Mouse (Mus musculus) heart, embryonic 14.5 days (tissue): ENCODE data around the gene 6030408B16Rik. TPM values are rescaled to one million over a fixed set of nuclear protein-coding genes. Genes with fewer than 3 reads are reported as not detected.
A peak's percentile ranks its signal among the peaks of the same experiment; 100 is the strongest.

Experiments used
- ATAC-seq: fragments of 200-750 bp; cut with Nextera tagmentation; 2 replicates; pipeline ENCODE4 v1.8.0; 2017; ENCODE audit warnings: low read depth, moderate TSS enrichment; ENCODE audit not compliant: insufficient number of reproducible peaks, insufficient read depth, low FRiP score
- H3K27ac ChIP-seq, 2 experiments: fragments of 200-500 bp in 1 of 2; fragments of 300-500 bp in 1 of 2; sonication (generic) in 1 of 2; replicated peaks in 1 of 2; 2 replicates each; pipeline ENCODE4 v1.5.1; 2012 to 2014; ENCODE audit warnings: low read depth in 2 of 2, low read length in 2 of 2, control low read depth in 1 of 2, mild to moderate bottlenecking in 1 of 2, mixed read lengths in 1 of 2; ENCODE audit not compliant: control insufficient read depth in 1 of 2, insufficient read depth in 1 of 2
- H3K27me3 ChIP-seq: fragments of 300-500 bp; sonication (generic); 2 replicates; pipeline ENCODE4 v1.6.1; 2014; ENCODE audit warnings: mild to moderate bottlenecking, low read length, control low read depth; ENCODE audit not compliant: control insufficient read depth, insufficient read depth
- H3K36me3 ChIP-seq: fragments of 300-500 bp; sonication (generic); 2 replicates; pipeline ENCODE4 v1.6.1; 2014; ENCODE audit warnings: mild to moderate bottlenecking, control low read depth, low read length, mixed read lengths; ENCODE audit not compliant: control insufficient read depth, insufficient read depth
- H3K4me1 ChIP-seq, 2 experiments: fragments of 200-500 bp in 1 of 2; fragments of 300-500 bp in 1 of 2; sonication (generic) in 1 of 2; 2 replicates each; pipeline ENCODE4 v1.6.1; 2012 to 2014; ENCODE audit warnings: low read length in 2 of 2, control low read depth in 1 of 2, mixed read lengths in 1 of 2; ENCODE audit not compliant: control insufficient read depth in 2 of 2, insufficient read depth in 2 of 2
- H3K4me2 ChIP-seq: fragments of 300-500 bp; sonication (generic); 2 replicates; pipeline ENCODE4 v1.6.1; 2014; ENCODE audit warnings: mild to moderate bottlenecking, low read length
- H3K4me3 ChIP-seq, 2 experiments: fragments of 200-500 bp in 1 of 2; fragments of 300-500 bp in 1 of 2; sonication (generic) in 1 of 2; 2 replicates each; pipeline ENCODE4 v1.5.1; 2012 to 2014; ENCODE audit warnings: low read length in 2 of 2, mild to moderate bottlenecking in 2 of 2, control low read depth in 1 of 2, low read depth in 1 of 2, moderate library complexity in 1 of 2; ENCODE audit not compliant: control insufficient read depth in 1 of 2, insufficient read depth in 1 of 2
- H3K9ac ChIP-seq: fragments of 300-500 bp; sonication (generic); 2 replicates; pipeline ENCODE4 v1.6.1; 2014; ENCODE audit warnings: mild to moderate bottlenecking, low read length
- H3K9me3 ChIP-seq: fragments of 300-500 bp; sonication (generic); 2 replicates; pipeline ENCODE4 v1.6.1; 2016; ENCODE audit warnings: low read length, control low read depth; ENCODE audit not compliant: control insufficient read depth
- WGBS: fragments of 180-500 bp; shearing (Covaris S2); extraction: QIAGEN DNeasy Blood & Tissue Kit; methylation state at CpG from one replicate; pipeline ENCODE4 v1.1.7; 2014; 5-methylcytosine and 5-hydroxymethylcytosine counted together
- polyA plus RNA-seq: library from polyadenylated mRNA; unstranded; fragments of >200 nt; fragmentation: Nextera tagmentation; extraction: Ambion mirVana; gene quantifications from 2 replicates; pipeline ENCODE4 v1.2.1, GENCODE M21; 2014

6030408B16Rik gene
- polyA plus RNA-seq, 1 experiment from 2014 or later: 0.85 TPM

DNA sequence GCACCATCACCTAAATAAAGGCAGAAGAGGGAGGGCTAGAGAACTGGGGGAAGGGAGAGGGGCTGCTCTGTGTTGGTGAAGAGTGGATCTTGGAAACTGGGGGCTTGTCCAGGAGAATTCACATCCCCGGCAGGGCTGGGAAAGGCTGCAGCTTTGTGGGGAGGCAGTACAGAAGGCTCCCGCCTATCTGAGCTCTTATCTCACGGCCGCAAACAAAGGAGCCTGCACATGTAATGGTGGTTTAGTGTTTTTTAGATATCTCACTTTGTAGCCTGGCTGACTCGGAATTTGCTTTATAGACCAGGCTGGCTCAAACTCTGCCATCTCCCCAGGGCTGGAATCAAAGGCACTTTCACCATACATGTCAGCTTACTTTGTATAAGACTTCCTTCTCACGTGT, 7.1 kb downstream of the 6030408B16Rik start:
- H3K9ac ChIP-seq: no peak overlapping the region
- H3K27ac ChIP-seq: 0 out of 4 replicates have a peak overlapping the region, but pooled peaks of 1 of the 2 experiments have one; percentile 7
- no peaks in the 10 kb centered on the region for H3K36me3 ChIP-seq
- H3K4me2 ChIP-seq: no peak overlapping the region
- no peak overlapping the region for H3K4me3 ChIP-seq
- H3K27me3 ChIP-seq: no peaks in the 10 kb centered on the region
- peaks cover 19 to 25% of the 10 kb centered on the region in 2 experiments for H3K4me1 ChIP-seq
- H3K9me3 ChIP-seq: no peaks in the 10 kb centered on the region
- no peak for ATAC-seq
- WGBS: 31% methylated on average over 6 of the region's 6 CpGs

DNA sequence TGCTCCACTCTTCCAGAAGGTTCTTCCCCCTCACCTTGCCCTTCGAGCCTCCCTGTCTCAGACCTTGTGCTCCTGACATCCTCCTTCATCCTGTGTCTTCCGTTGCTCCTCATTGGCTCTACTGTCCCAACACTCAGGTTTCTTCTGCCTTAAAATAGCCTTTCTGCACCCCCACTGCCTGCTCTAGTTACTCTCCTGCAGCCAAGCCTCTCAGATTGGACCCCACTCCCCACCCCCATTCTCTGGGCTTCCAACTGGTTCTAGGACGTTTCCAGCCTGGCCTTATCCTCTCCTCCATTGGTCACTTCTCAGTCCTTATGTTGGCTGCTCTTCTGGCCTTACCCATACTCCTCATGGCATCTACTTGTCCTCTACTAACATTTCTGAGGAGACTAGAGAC, 9.2 kb downstream of the 6030408B16Rik start:
- ATAC-seq: no peak
- H3K4me2 ChIP-seq: no peak overlapping the region
- peaks cover 19 to 25% of the 10 kb centered on the region in 2 experiments for H3K4me1 ChIP-seq
- H3K9me3 ChIP-seq: no peaks in the 10 kb centered on the region
- no peak overlapping the region for H3K27ac ChIP-seq
- no peak overlapping the region for H3K4me3 ChIP-seq
- no peaks in the 10 kb centered on the region for H3K36me3 ChIP-seq
- 75% methylated on average over 3 of the region's 3 CpGs for WGBS
- no peaks in the 10 kb centered on the region for H3K27me3 ChIP-seq
- H3K9ac ChIP-seq: no peak overlapping the region

DNA sequence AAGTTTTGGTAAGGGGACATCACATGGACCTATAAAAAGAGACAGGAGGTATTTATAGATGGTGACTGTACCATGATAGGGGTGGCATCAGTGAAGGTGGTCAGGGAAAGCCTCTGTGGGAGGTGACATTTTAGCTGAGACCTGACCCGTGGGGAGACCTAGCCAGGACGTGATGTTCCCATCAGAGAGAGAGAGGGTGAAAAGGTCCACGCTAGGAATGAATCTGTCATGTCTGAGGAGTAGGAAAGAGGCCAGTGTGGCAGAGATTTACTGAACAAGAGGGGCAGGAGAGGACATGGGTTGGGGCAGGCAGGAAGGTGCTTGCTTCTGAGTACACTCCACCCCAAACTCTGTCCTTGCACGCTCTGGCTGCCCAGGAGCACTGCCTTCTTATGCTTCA, 10.8 kb downstream of the 6030408B16Rik start:
- Histone ChIP-seq H3K9me3 (no peaks in the 10 kb centered on the region), H3K4me3 (no peak overlapping the region), H3K9ac (no peak overlapping the region), H3K36me3 (no peaks in the 10 kb centered on the region), H3K27ac (no peak overlapping the region), H3K4me2 (no peak overlapping the region), H3K27me3 (no peaks in the 10 kb centered on the region), H3K4me1 (peaks cover 11 to 14% of the 10 kb centered on the region in 2 experiments)
- no peak for ATAC-seq
- WGBS: 75% methylated on average over 4 of the region's 4 CpGs

DNA sequence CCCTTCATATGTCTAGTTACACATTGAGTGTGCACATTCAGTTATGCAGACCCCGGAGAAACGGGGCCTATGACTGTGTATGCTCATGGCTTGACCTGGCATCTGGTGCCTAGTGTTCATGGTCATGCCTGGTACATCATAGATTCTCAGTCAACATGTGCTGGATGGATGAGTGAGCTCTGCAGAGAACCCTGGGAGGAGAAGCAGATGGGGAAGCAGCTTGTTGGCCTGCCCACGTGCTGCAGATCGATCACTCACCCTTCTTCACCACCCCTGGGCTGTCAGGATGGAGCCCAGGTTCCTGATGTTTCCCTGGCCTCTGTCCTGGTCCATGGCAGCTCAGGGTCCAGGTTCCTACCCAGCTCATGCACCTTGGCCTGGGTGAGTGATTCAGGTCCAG, 13.4 kb downstream of the 6030408B16Rik start:
- WGBS: 84% methylated on average over 4 of the region's 4 CpGs
- ATAC-seq: no peak
- no peak overlapping the region for H3K4me2 ChIP-seq
- no peak overlapping the region for H3K9ac ChIP-seq
- no peaks in the 10 kb centered on the region for H3K9me3 ChIP-seq
- no peak overlapping the region for H3K27ac ChIP-seq
- no peaks in the 10 kb centered on the region for H3K27me3 ChIP-seq
- no peaks in the 10 kb centered on the region for H3K36me3 ChIP-seq
- H3K4me3 ChIP-seq: no peak overlapping the region
- peaks cover 5% of the 10 kb centered on the region in 2 experiments; a peak in 2 of 4 replicates for H3K4me1 ChIP-seq

DNA sequence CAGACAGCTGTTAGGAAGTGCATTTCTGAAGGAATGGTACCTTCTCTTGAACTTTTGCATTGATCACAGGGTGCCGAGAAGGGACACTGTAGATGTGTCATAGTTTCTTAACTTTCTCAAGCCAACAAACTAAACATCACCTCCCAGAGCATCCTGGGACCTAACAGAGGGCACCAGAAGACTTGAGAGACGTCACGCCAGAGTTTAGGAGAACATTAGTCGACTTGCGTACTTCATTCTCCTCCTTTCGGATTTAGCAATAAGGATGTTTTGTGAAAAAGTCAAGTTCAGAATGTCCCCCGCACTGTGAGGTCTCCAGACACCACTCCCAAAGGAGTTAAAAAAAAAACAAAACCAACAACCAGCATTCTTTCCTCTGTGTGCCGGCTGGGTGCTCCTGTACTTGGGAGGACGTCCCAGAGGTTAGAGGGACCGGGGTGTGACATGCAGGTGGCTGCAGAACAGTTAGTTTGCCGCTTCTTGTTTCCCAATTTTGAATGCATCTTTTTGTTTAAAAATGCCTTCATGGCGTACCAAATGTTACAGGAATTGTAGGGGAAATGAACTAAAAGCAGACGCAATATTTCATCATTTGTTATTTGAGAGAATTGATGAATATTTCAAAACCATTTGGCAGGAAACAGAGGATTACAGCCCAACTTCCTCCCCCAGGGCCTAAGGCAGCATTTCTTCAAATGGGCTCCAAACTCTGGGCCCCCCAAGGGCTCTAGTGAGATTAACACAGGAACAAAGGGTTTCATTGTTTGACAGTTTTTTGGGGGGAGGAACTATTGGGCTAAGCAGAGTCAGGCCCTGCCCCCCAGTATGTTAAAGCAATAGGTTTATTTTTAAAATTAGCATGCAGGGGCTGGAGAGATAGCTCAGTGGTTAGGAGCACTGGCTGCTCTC, 15.7 kb downstream of the 6030408B16Rik start:
- WGBS: 64% methylated on average over 13 of the region's 13 CpGs

DNA sequence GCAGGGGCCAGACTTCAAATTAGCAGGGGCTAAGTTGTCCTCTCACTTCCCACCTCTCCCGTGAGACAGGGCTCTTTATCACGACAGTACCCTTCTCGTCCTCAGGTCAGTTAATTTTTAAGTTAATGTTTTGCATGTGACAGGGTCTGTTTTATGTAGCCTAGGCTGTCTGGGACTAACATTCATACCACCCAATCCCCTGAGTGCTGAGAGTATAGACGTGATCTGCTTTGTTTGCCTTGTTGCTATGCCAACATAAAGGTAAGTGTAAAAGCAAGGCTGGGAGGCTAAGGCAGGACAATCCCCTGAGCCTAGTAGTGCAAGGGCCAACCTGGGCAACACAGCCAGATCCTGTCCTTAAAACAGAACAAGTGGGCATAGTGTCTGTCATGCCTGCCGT, 16.5 kb downstream of the 6030408B16Rik start:
- Histone ChIP-seq H3K4me3 (no peak overlapping the region), H3K36me3 (no peaks in the 10 kb centered on the region), H3K27ac (no peak overlapping the region), H3K9me3 (no peaks in the 10 kb centered on the region), H3K4me2 (no peak overlapping the region), H3K27me3 (no peaks in the 10 kb centered on the region), H3K9ac (no peak overlapping the region), H3K4me1 (peaks cover 5% of the 10 kb centered on the region in 2 experiments; a peak in 2 of 4 replicates)
- WGBS: 30% methylated on average over 5 of the region's 5 CpGs
- ATAC-seq: no peak

More for the DNA sequence above, 15.7 kb downstream of the 6030408B16Rik start:
- Histone ChIP-seq H3K27me3 (no peaks in the 10 kb centered on the region), H3K27ac (no peak overlapping the region), H3K4me3 (no peak overlapping the region), H3K9ac (no peak overlapping the region), H3K4me1 (peaks cover 5% of the 10 kb centered on the region in 2 experiments; a peak in 2 of 4 replicates), H3K4me2 (no peak overlapping the region), H3K9me3 (no peaks in the 10 kb centered on the region), H3K36me3 (no peaks in the 10 kb centered on the region)
- ATAC-seq: no peak

DNA sequence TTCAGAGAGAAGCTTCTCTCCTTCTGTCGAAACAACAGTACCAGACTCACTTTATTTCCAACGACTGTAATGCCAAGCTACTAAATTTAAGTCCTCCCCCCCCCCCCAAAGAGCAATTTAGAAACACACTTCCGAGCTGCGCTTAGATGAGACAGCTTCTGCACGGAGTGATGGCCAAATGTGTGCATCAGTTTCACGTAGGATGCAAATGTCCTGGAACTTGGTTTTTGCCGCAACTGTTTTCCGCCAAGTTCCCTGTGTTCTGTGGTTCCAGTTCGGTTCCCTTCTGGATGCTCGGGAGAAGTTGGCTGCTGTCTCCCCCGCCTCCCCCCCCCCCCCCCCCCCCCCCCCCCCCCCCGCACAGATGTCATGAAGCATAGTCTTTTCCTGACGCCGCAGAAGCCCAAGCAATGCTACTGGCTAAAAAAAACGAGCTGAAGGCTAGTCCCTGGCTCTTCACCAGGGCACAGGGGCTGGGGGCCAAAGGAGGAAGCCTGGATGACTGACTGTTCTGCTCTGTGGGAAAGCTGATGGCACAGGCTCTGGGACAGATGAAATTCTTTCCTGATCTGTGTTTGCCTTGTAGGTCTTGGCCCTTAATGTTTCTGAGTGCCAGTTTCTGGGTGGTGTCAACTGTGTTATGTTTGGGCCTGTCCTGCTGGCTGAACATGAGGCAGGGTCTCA, 18.2 kb downstream of the 6030408B16Rik start:
- no peak overlapping the region for H3K4me3 ChIP-seq
- H3K36me3 ChIP-seq: no peaks in the 10 kb centered on the region
- H3K27ac ChIP-seq: no peak overlapping the region
- no peak overlapping the region for H3K4me2 ChIP-seq
- no peaks in the 10 kb centered on the region for H3K9me3 ChIP-seq
- peaks cover 5% of the 10 kb centered on the region in 2 experiments; a peak in 2 of 4 replicates for H3K4me1 ChIP-seq
- H3K27me3 ChIP-seq: no peaks in the 10 kb centered on the region
- 52% methylated on average over 14 of the region's 15 CpGs for WGBS
- ATAC-seq: no peak
- no peak overlapping the region for H3K9ac ChIP-seq
